Mouse (Mus musculus): ENCODE results near the gene Nr4a1.

- TF ChIP-seq POLR2A (IDR thresholded peaks at IDR 0.05; ENCODE audit: low read depth, low read length) = no peak
- no peak for TF ChIP-seq CTCF (conservative IDR thresholded peaks at IDR 0.05; ENCODE audit: insufficient read depth, insufficient read length, low read depth, low read length)
These were observed 46.1 kb downstream of the Nr4a1 start for GRCm38 (mm10) chr15:101300128-101300527.

Measured in kidney, adult 2 months (tissue).